Mouse (Mus musculus): ENCODE data around the gene Mia. TPM values are rescaled to one million over a fixed set of nuclear protein-coding genes. Genes with fewer than 3 reads are reported as not detected.

The Mia gene
- polyA plus RNA-seq, 1 experiment from 2014 or later, result 126 TPM

GRCm38 (mm10) chr7:27203730-27204449, 22.9 kb upstream of the Mia start:
- Histone ChIP-seq H3K9me3 (no peaks in the 10 kb centered on the region), H3K27me3 (no peaks in the 10 kb centered on the region), H3K4me3 (no peak overlapping the region), H3K27ac (no peak overlapping the region), H3K4me1 (no peaks in the 10 kb centered on the region), H3K4me2 (replicated peaks) (no peak overlapping the region), H3K9ac (no peak overlapping the region), H3K36me3 (peaks cover 63% of the 10 kb centered on the region)
- WGBS, result 96% methylated on average over 8 of the region's 8 CpGs
- ATAC-seq (ENCODE audit: low FRiP score, low read depth), result no peak

DNA sequence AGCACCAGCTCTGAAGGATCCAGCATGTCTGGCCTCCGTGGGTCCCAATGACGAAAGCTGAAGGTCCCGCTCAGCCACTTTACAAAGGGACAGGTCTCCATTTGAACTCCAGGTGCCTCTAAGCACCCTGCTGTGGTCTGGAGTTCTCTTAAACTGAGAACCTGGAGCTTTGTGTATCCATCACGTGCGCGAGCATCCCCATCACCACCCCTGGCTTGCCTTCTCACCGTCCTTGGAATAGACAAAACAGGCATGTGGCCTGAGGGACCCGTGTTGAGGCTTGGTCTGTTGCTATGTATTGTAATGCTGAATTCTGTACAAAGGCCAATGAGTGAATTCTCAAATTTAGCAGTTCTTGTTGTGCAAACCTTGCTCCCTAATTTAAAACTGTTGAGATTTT, 17.8 kb upstream of the Mia start:
- Histone ChIP-seq H3K27me3 (no peaks in the 10 kb centered on the region), H3K9ac (no peak overlapping the region), H3K4me2 (replicated peaks) (no peak overlapping the region), H3K4me1 (peaks cover 11% of the 10 kb centered on the region), H3K9me3 (no peaks in the 10 kb centered on the region), H3K27ac (no peak overlapping the region), H3K36me3 (peaks cover 40% of the 10 kb centered on the region), H3K4me3 (no peak overlapping the region)
- WGBS, result 91% methylated on average over 8 of the region's 8 CpGs
- no peak for ATAC-seq (ENCODE audit: low FRiP score, low read depth)

GRCm38 (mm10) chr7:27198355-27198754, 17.4 kb upstream of the Mia start:
- H3K9me3 ChIP-seq, result no peaks in the 10 kb centered on the region

GRCm38 (mm10) chr7:27197634-27198033, 16.7 kb upstream of the Mia start:
- Histone ChIP-seq H3K27me3 (no peaks in the 10 kb centered on the region), H3K9ac (no peak overlapping the region), H3K4me3 (no peak overlapping the region), H3K9me3 (no peaks in the 10 kb centered on the region), H3K4me1 (peaks cover 18% of the 10 kb centered on the region), H3K4me2 (replicated peaks) (no peak overlapping the region), H3K27ac (no peak overlapping the region), H3K36me3 (peaks cover 40% of the 10 kb centered on the region)
- WGBS, result 93% methylated on average over 8 of the region's 8 CpGs
- ATAC-seq (ENCODE audit: low FRiP score, low read depth), result no peak

More at GRCm38 (mm10) chr7:27198355-27198754, 17.4 kb upstream of the Mia start:
- Histone ChIP-seq H3K4me3 (no peak overlapping the region), H3K4me2 (replicated peaks) (no peak overlapping the region), H3K27ac (no peak overlapping the region), H3K27me3 (no peaks in the 10 kb centered on the region), H3K9ac (no peak overlapping the region), H3K36me3 (peaks cover 40% of the 10 kb centered on the region), H3K4me1 (peaks cover 16% of the 10 kb centered on the region)
- no peak for ATAC-seq (ENCODE audit: low FRiP score, low read depth)

- Histone ChIP-seq H3K4me1 (peaks cover 18% of the 10 kb centered on the region), H3K9ac (no peak overlapping the region), H3K4me3 (no peak overlapping the region), H3K9me3 (no peaks in the 10 kb centered on the region), H3K27me3 (no peaks in the 10 kb centered on the region), H3K36me3 (peaks cover 41% of the 10 kb centered on the region), H3K27ac (no peak overlapping the region), H3K4me2 (replicated peaks) (peak overlapping the region; percentile 69; the same call in 1 of the 2 replicates)
- no peak for ATAC-seq (ENCODE audit: low FRiP score, low read depth)
- WGBS, result 83% methylated on average over 3 of the region's 3 CpGs
Measured at GRCm38 (mm10) chr7:27197136-27197535, 16.2 kb upstream of the Mia start.

DNA sequence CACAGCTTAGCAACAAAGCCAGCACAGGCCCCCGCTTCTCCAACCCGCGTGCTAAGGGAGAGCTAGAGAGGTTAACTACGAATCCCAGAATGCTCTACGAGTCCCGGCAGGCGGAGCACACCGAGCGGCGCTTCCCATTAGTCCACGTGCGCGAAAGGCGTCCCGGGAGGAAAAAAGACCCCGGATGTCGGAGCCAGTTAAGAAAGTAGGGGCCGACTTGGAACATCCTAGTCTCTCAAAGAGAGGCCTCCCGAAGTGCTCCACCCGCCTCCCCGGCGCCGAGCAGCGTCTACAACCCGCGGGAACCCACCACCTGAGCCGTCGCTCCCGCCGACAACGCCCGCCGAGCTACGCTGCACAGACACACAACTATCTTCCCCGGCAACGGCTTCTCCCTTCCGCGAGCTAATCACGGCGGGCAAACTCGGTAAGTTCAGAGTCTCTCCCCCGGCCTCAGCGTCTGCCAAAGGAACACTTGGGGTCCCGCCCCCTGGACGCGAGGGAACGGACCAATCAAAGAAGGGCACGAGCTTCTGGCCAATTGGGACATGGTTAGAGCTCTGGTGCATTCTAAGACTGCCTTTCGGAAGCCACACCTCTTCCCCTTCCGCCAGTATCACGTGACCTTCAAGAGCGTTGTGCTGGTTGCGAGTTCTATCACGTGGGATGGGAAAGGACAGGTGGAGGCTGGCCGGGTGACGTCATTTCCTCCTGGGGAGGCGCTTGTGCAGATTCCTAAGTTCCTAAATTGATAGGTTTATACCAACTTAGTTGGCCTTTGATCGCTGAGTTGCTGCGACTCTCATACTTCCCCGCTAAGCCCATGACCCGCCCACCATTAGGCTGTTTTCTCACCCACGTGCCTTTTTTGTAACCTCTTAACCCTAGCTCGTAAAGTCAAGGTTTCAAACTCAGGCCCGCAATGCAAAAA, 15.0 kb upstream of the Mia start, which contains the start of the genes BC024978 and Snrpa:
Gene BC024978, plus strand, starts transcription at position 101 of the 931 bp plus-strand sequence.
Gene Snrpa, minus strand, starts transcription at position 591 of the 931 bp plus-strand sequence.
- Histone ChIP-seq H3K27ac (peak within 1 kb of the TSS; percentile 99), H3K9ac (peak within 1 kb of the TSS; percentile 86), H3K36me3 (peaks cover 44% of the 10 kb centered on the region), H3K9me3 (no peaks in the 10 kb centered on the region), H3K4me3 (peak within 1 kb of the TSS; percentile 80), H3K4me1 (peaks cover 18% of the 10 kb centered on the region), H3K4me2 (replicated peaks) (peak within 1 kb of the TSS; percentile 82), H3K27me3 (no peaks in the 10 kb centered on the region)
- peak; percentile 99 for ATAC-seq (ENCODE audit: low FRiP score, low read depth)
- under 1% methylated on average over 64 of the region's 64 CpGs for WGBS

GRCm38 (mm10) chr7:27193731-27194130, 12.8 kb upstream of the Mia start:
- WGBS, result 83% methylated on average over 4 of the region's 4 CpGs
- H3K9ac ChIP-seq, result peak overlapping the region; percentile 31; the same call in 1 of the 2 replicates
- H3K4me1 ChIP-seq, result peaks cover 18% of the 10 kb centered on the region
- ATAC-seq (ENCODE audit: low FRiP score, low read depth), result no peak
- peaks cover 60% of the 10 kb centered on the region for H3K36me3 ChIP-seq
- H3K4me2 ChIP-seq (replicated peaks), result peak overlapping the region; percentile 82
- no peak overlapping the region for H3K4me3 ChIP-seq
- H3K27me3 ChIP-seq, result no peaks in the 10 kb centered on the region
- no peaks in the 10 kb centered on the region for H3K9me3 ChIP-seq
- no peak overlapping the region for H3K27ac ChIP-seq

GRCm38 (mm10) chr7:27192434-27192833, 11.5 kb upstream of the Mia start:
- ATAC-seq (ENCODE audit: low FRiP score, low read depth), result no peak
- H3K27me3 ChIP-seq, result no peaks in the 10 kb centered on the region
- no peak overlapping the region for H3K27ac ChIP-seq
- peaks cover 18% of the 10 kb centered on the region for H3K4me1 ChIP-seq
- H3K36me3 ChIP-seq, result peaks cover 71% of the 10 kb centered on the region
- 92% methylated on average over 5 of the region's 5 CpGs for WGBS
- no peaks in the 10 kb centered on the region for H3K9me3 ChIP-seq
- no peak overlapping the region for H3K4me3 ChIP-seq
- no peak overlapping the region for H3K4me2 ChIP-seq (replicated peaks)
- no peak overlapping the region for H3K9ac ChIP-seq

DNA sequence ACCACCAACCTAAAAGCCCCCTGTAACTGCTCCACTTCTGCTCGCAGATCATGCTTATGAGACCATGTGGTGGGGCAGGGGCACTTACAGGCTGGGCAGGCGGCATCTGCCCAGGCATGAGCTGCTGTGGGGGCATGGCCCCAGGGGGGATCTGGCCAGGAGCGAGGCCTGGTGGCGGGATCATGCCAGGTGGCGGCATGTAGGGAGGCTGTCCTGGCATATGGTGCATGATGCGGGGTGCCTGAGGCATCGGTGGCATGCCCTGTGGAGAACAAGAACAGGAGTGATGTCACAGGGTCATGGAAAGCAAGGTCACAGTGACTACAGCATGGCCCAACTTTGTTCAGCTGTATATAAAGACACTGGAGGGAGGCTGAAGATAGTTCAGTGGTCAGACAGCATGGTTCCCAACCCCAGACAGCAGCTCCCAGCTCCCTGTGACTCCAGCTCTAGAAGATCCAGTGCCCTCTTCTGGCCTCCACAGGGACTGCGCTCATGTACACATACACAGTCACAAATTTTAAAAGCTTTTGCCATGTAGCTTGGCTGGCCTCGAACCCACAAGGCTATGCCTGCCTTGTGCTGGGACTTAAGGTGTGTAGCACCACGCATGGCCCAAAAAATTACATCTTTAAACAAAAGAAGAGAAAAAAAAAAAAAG, 8.4 kb upstream of the Mia start:
- Histone ChIP-seq H3K27me3 (no peaks in the 10 kb centered on the region), H3K4me1 (peaks cover 11% of the 10 kb centered on the region), H3K9me3 (no peaks in the 10 kb centered on the region), H3K4me2 (replicated peaks) (no peak overlapping the region), H3K4me3 (no peak overlapping the region), H3K36me3 (peaks cover 98% of the 10 kb centered on the region), H3K9ac (no peak overlapping the region), H3K27ac (no peak overlapping the region)
- WGBS, result 96% methylated on average over 10 of the region's 10 CpGs
- no peak for ATAC-seq (ENCODE audit: low FRiP score, low read depth)

DNA sequence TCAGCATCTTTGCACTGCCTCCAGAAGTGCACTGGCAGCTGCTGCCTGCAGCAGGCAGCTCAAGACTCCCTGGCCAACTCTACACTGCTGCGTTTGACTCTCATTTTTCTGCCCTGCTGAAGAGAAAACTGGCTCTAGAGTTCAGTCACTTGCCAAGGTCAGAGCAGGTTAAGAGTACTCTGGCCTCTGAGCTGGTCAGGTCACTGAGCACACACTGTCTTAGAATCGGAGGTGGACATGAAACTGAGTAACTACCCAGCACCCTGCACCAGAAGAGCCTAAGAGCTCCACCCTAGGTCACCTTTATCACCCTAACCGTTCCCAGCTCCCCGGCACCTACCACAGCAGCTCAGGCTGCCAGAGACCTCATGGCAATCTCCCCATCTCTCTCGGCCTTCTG, 5.0 kb upstream of the Mia start:
- no peak for ATAC-seq (ENCODE audit: low FRiP score, low read depth)
- no peak overlapping the region for H3K4me2 ChIP-seq (replicated peaks)
- peaks cover 76% of the 10 kb centered on the region for H3K36me3 ChIP-seq
- peaks cover 5% of the 10 kb centered on the region; the same call in 1 of the 2 replicates for H3K4me1 ChIP-seq
- H3K27ac ChIP-seq, result no peak overlapping the region
- no peak overlapping the region for H3K9ac ChIP-seq
- H3K4me3 ChIP-seq, result no peak overlapping the region
- H3K9me3 ChIP-seq, result no peaks in the 10 kb centered on the region
- WGBS, result 93% methylated on average over 5 of the region's 5 CpGs
- H3K27me3 ChIP-seq, result no peaks in the 10 kb centered on the region

- Histone ChIP-seq H3K4me3 (no peak overlapping the region), H3K9ac (no peak overlapping the region), H3K27ac (no peak overlapping the region), H3K4me2 (replicated peaks) (no peak overlapping the region), H3K36me3 (peaks cover 65% of the 10 kb centered on the region), H3K4me1 (peaks cover 8% of the 10 kb centered on the region; the same call in 1 of the 2 replicates), H3K27me3 (no peaks in the 10 kb centered on the region), H3K9me3 (no peaks in the 10 kb centered on the region)
- 64% methylated on average over 3 of the region's 3 CpGs for WGBS
- ATAC-seq (ENCODE audit: low FRiP score, low read depth), result no peak
Measured at GRCm38 (mm10) chr7:27184964-27185363, 4.0 kb upstream of the Mia start.

- H3K27me3 ChIP-seq, result no peaks in the 10 kb centered on the region
- WGBS, result 79% methylated on average over 1 of the region's 1 CpGs
Measured at GRCm38 (mm10) chr7:27182498-27182897, 1.5 kb upstream of the Mia start.

More at GRCm38 (mm10) chr7:27182498-27182897, 1.5 kb upstream of the Mia start:
- Histone ChIP-seq H3K4me2 (replicated peaks) (no peak overlapping the region), H3K4me1 (peaks cover 22% of the 10 kb centered on the region), H3K9me3 (no peaks in the 10 kb centered on the region), H3K9ac (no peak overlapping the region), H3K27ac (no peak overlapping the region), H3K4me3 (no peak overlapping the region), H3K36me3 (peaks cover 41% of the 10 kb centered on the region)
- no peak for ATAC-seq (ENCODE audit: low FRiP score, low read depth)

All from limb, embryonic 13.5 days (tissue).